Mouse (Mus musculus) midbrain, embryonic 15.5 days (tissue): Measurements from ENCODE around the gene 1700012B07Rik. TPM values are rescaled to one million over a fixed set of nuclear protein-coding genes. Genes with fewer than 3 reads are reported as not detected.

Source experiments
- ATAC-seq: fragments of 200-750 bp; cut with Nextera tagmentation; replicated peaks from 2 replicates; pipeline ENCODE4 v1.8.0; 2017; ENCODE audit warnings: moderate TSS enrichment
- H3K27ac ChIP-seq: fragments of 300-500 bp; sonication (generic); 2 replicates; pipeline ENCODE4 v1.5.1; 2015; ENCODE audit warnings: mild to moderate bottlenecking, inconsistent platforms
- H3K27me3 ChIP-seq: fragments of 300-500 bp; sonication (generic); replicated peaks from 2 replicates; pipeline ENCODE4 v1.6.1; 2015; ENCODE audit warnings: inconsistent platforms
- H3K36me3 ChIP-seq: fragments of 300-500 bp; sonication (generic); replicated peaks from 2 replicates; pipeline ENCODE4 v1.6.1; 2015; ENCODE audit warnings: inconsistent platforms
- H3K4me1 ChIP-seq: fragments of 300-500 bp; sonication (generic); 2 replicates; pipeline ENCODE4 v1.6.1; 2015; ENCODE audit warnings: inconsistent platforms
- H3K4me2 ChIP-seq: fragments of 300-500 bp; sonication (generic); 2 replicates; pipeline ENCODE4 v1.6.1; 2015; ENCODE audit warnings: inconsistent platforms, mild to moderate bottlenecking, moderate library complexity
- H3K4me3 ChIP-seq: fragments of 300-500 bp; sonication (generic); 2 replicates; pipeline ENCODE4 v1.5.1; 2015; ENCODE audit warnings: mild to moderate bottlenecking, inconsistent platforms
- H3K9ac ChIP-seq: fragments of 300-500 bp; sonication (generic); 2 replicates; pipeline ENCODE4 v1.6.1; 2015; ENCODE audit warnings: mild to moderate bottlenecking, inconsistent platforms
- H3K9me3 ChIP-seq: fragments of 300-500 bp; sonication (generic); 2 replicates; pipeline ENCODE4 v1.6.1; 2016; ENCODE audit warnings: inconsistent platforms
- WGBS: fragments of 180-500 bp; shearing (Covaris S2); methylation state at CpG from one replicate; pipeline ENCODE4 v1.1.7; 2015; ENCODE audit warnings: mixed read lengths; 5-methylcytosine and 5-hydroxymethylcytosine counted together
- polyA plus RNA-seq: library from polyadenylated mRNA; unstranded; fragments of >200 nt; fragmentation: Nextera tagmentation; extraction: Ambion mirVana; gene quantifications from 2 replicates; pipeline ENCODE4 v1.2.1, GENCODE M21; 2015

1700012B07Rik gene
- polyA plus RNA-seq, result not detected in 2 replicates

DNA sequence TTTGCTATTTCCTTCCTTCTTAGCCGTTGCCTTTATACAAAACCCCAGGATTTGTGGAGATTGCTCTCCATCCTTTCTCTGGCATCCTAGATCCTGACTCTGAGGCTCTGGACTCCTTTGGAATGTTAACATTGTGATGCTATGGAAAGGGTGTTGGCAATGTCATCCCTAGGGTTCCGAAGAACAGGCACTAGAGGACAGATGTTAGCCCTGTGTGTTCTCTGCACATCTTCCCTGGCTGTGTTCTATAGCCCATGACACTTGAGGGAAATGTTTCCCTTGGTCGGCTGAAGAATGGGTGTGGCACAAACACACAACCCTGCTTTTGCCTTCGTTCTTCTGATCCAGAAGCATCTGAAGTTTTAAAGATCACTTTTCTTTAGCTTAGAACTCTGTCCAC is at the start of gene 1700012B07Rik:
Gene 1700012B07Rik, minus strand, starts transcription at position 101 of the 400 bp plus-strand sequence.
- Histone ChIP-seq H3K4me3 (no peak within 1 kb of the TSS), H3K36me3 (no peaks in the 10 kb centered on the region), H3K27me3 (no peaks in the 10 kb centered on the region), H3K27ac (no peak within 1 kb of the TSS), H3K4me1 (no peaks in the 10 kb centered on the region), H3K4me2 (no peak within 1 kb of the TSS), H3K9ac (no peak within 1 kb of the TSS), H3K9me3 (0 out of 2 replicates have a peak, but pooled peaks cover 3% of the 10 kb centered on the region)
- ATAC-seq, result no peak
- WGBS, result 94% methylated on average over 4 of the region's 4 CpGs

GRCm38 (mm10) chr11:109876767-109877166 is 48.9 kb upstream of the 1700012B07Rik start:
- Histone ChIP-seq H3K27me3 (no peaks in the 10 kb centered on the region), H3K27ac (no peak overlapping the region), H3K4me3 (no peak overlapping the region), H3K9me3 (no peaks in the 10 kb centered on the region), H3K4me2 (no peak overlapping the region), H3K9ac (no peak overlapping the region), H3K4me1 (no peaks in the 10 kb centered on the region), H3K36me3 (no peaks in the 10 kb centered on the region)
- WGBS, result 78% methylated on average over 9 of the region's 9 CpGs
- ATAC-seq, result no peak

DNA sequence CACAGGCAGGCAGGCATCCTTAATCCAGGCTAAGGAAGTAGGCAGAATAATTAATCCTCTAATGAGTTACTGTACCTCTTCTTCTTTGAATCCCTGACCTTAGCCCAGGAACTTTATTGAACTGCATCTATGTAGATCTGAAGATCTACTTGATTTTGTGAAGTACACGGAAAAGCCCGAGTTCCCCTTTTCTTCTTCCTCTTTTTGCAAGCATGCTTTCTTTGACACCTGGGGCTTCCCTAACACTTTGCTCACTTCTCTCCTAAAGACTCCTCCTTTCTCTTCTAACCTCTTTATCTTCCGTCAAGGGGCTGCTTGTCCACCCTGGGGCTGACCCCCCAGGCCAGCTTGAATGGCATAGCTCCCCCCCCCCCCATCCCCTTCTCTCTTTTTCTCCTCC is 48.0 kb upstream of the 1700012B07Rik start:
- no peak for ATAC-seq

GRCm38 (mm10) chr11:109875525-109875802 is 47.6 kb upstream of the 1700012B07Rik start:
- 97% methylated on average over 1 of the region's 1 CpGs for WGBS
- H3K4me1 ChIP-seq, result no peaks in the 10 kb centered on the region
- no peaks in the 10 kb centered on the region for H3K27me3 ChIP-seq
- H3K9ac ChIP-seq, result no peak overlapping the region
- no peak overlapping the region for H3K27ac ChIP-seq
- H3K4me3 ChIP-seq, result no peak overlapping the region
- no peak overlapping the region for H3K4me2 ChIP-seq
- no peak for ATAC-seq
- no peaks in the 10 kb centered on the region for H3K36me3 ChIP-seq
- H3K9me3 ChIP-seq, result no peaks in the 10 kb centered on the region

More for the DNA sequence above, 48.0 kb upstream of the 1700012B07Rik start:
- no peaks in the 10 kb centered on the region for H3K27me3 ChIP-seq
- no peak overlapping the region for H3K27ac ChIP-seq
- no peak overlapping the region for H3K9ac ChIP-seq
- WGBS, result 74% methylated on average over 3 of the region's 3 CpGs
- no peaks in the 10 kb centered on the region for H3K4me1 ChIP-seq
- H3K9me3 ChIP-seq, result no peaks in the 10 kb centered on the region
- no peak overlapping the region for H3K4me3 ChIP-seq
- no peak overlapping the region for H3K4me2 ChIP-seq
- H3K36me3 ChIP-seq, result no peaks in the 10 kb centered on the region

DNA sequence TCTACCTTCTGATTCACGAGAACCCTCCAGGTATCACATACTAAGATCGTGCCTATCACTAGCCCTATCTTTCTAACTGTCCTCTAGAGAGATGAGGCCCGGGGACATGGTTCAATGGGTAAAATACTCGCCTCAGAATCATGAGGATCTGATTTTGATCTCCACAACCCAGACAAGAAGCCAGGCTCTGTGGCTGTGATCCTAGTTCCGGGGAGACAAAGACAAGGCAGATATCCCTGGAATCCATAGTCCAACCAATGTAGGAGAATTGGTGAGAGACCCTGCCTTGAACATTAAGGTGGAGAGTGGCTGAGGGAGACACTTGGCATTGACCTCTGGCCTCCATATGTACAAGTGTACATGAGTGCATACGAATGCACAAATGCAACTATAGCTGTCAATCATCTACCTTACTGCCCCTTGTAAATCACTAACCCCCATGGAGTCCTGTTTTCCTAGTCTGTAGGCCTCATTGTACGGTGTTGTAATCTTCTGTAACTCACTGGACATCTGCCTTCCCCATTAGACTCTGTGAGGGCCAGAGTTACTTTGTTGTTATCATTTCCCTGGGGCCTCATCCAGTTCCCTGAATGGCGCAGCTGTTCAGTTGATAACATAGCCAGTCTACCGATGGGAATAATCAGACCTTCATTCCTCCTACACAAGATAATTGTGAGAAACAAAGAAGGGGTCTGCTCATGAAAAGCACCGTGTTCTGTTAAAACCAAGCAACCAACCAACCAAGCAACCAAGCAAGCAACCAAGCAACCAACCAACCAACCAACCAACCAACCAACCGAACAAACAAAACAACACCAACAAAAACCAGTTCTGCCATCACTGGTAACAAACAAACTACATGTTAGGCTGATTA is 47.0 kb upstream of the 1700012B07Rik start:
- no peak for ATAC-seq
- no peaks in the 10 kb centered on the region for H3K4me1 ChIP-seq
- H3K36me3 ChIP-seq, result no peaks in the 10 kb centered on the region
- H3K27me3 ChIP-seq, result no peaks in the 10 kb centered on the region
- H3K4me2 ChIP-seq, result no peak overlapping the region
- no peak overlapping the region for H3K4me3 ChIP-seq
- 88% methylated on average over 11 of the region's 11 CpGs for WGBS
- H3K27ac ChIP-seq, result no peak overlapping the region
- no peak overlapping the region for H3K9ac ChIP-seq
- no peaks in the 10 kb centered on the region for H3K9me3 ChIP-seq

DNA sequence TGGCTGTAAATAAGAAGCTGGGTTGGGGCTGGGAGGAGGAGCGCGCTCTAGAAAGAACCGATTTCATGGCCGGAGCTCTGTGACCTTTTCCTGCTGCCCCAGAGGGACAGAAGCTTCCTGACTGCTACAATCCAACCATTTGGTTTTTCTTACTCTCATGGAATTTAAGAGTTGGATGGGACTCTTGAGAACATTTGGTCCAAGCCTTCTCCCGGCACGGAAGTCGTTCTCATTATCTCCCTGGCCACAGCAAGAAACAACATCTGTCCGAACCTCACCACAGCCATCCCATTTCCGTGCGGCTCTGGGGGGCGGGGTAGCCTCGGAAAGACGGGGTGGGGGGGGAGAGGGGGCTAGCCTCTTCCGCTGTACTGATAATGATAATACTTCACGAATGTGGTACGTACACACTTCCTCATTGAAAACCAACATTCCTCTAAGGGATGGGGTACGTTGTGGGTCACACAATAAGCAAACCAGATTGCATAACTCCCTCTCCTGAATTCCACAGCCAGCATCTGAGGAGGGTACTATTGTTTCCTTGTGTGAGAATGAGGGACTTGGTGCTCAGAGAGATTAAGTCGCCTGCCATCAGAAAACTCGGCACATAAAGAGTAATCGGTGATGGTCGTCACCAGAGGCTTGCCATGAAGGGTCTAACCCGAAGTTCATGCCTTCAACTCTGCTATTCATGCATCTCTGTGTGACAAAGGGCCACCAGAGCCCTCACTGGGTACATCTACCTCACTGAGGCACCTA is 46.2 kb upstream of the 1700012B07Rik start:
- H3K27ac ChIP-seq, result no peak overlapping the region
- H3K4me3 ChIP-seq, result no peak overlapping the region
- no peak for ATAC-seq
- no peaks in the 10 kb centered on the region for H3K4me1 ChIP-seq
- no peak overlapping the region for H3K9ac ChIP-seq
- H3K27me3 ChIP-seq, result no peaks in the 10 kb centered on the region
- H3K4me2 ChIP-seq, result no peak overlapping the region
- H3K36me3 ChIP-seq, result no peaks in the 10 kb centered on the region
- H3K9me3 ChIP-seq, result no peaks in the 10 kb centered on the region
- WGBS, result 86% methylated on average over 22 of the region's 22 CpGs

GRCm38 (mm10) chr11:109873161-109873775 is 45.4 kb upstream of the 1700012B07Rik start:
- Histone ChIP-seq H3K4me1 (no peaks in the 10 kb centered on the region), H3K27ac (no peak overlapping the region), H3K9me3 (no peaks in the 10 kb centered on the region), H3K36me3 (no peaks in the 10 kb centered on the region), H3K9ac (no peak overlapping the region), H3K4me3 (no peak overlapping the region), H3K4me2 (no peak overlapping the region), H3K27me3 (no peaks in the 10 kb centered on the region)
- ATAC-seq, result no peak
- 52% methylated on average over 9 of the region's 9 CpGs for WGBS

GRCm38 (mm10) chr11:109872674-109873073 is 44.8 kb upstream of the 1700012B07Rik start:
- ATAC-seq, result no peak
- H3K27ac ChIP-seq, result no peak overlapping the region
- H3K4me1 ChIP-seq, result no peaks in the 10 kb centered on the region
- H3K4me3 ChIP-seq, result no peak overlapping the region
- no peak overlapping the region for H3K4me2 ChIP-seq
- 85% methylated on average over 3 of the region's 3 CpGs for WGBS
- H3K9ac ChIP-seq, result no peak overlapping the region
- no peaks in the 10 kb centered on the region for H3K27me3 ChIP-seq
- H3K9me3 ChIP-seq, result no peaks in the 10 kb centered on the region
- no peaks in the 10 kb centered on the region for H3K36me3 ChIP-seq

DNA sequence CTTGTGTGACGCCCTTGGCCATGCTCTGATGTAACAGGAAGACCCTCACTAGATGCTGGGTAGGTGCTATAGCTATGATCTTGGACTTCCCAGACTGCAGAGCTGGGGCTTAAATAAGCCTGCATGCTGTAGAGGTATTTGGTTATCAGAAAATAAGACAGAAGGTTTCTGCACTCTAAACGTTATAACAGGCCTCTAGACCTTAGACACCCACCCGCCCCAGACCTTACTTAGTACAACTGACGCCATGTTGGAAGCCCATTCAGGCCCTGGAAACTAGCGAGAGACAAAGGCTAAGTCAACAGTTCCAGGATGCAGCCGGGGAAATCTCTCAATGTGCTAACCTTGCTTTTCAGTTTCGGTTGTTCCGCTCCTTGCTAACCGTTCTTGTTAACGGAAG is 44.2 kb upstream of the 1700012B07Rik start:
- Histone ChIP-seq H3K4me1 (no peaks in the 10 kb centered on the region), H3K9ac (no peak overlapping the region), H3K4me2 (no peak overlapping the region), H3K27me3 (no peaks in the 10 kb centered on the region), H3K4me3 (no peak overlapping the region), H3K27ac (no peak overlapping the region), H3K9me3 (no peaks in the 10 kb centered on the region), H3K36me3 (no peaks in the 10 kb centered on the region)
- 85% methylated on average over 10 of the region's 10 CpGs for WGBS
- ATAC-seq, result no peak

GRCm38 (mm10) chr11:109867861-109868260 is 40.0 kb upstream of the 1700012B07Rik start:
- no peaks in the 10 kb centered on the region for H3K4me1 ChIP-seq
- no peak overlapping the region for H3K27ac ChIP-seq
- no peak overlapping the region for H3K9ac ChIP-seq
- no peaks in the 10 kb centered on the region for H3K9me3 ChIP-seq
- H3K27me3 ChIP-seq, result no peaks in the 10 kb centered on the region
- no peak overlapping the region for H3K4me2 ChIP-seq
- no peaks in the 10 kb centered on the region for H3K36me3 ChIP-seq
- 86% methylated on average over 5 of the region's 5 CpGs for WGBS
- no peak overlapping the region for H3K4me3 ChIP-seq
- ATAC-seq, result no peak

GRCm38 (mm10) chr11:109866537-109867160 is 38.8 kb upstream of the 1700012B07Rik start:
- no peaks in the 10 kb centered on the region for H3K36me3 ChIP-seq
- no peak overlapping the region for H3K4me2 ChIP-seq
- 83% methylated on average over 11 of the region's 11 CpGs for WGBS
- no peak overlapping the region for H3K4me3 ChIP-seq
- ATAC-seq, result no peak
- H3K27me3 ChIP-seq, result no peaks in the 10 kb centered on the region
- no peaks in the 10 kb centered on the region for H3K9me3 ChIP-seq
- no peak overlapping the region for H3K9ac ChIP-seq
- H3K27ac ChIP-seq, result no peak overlapping the region
- H3K4me1 ChIP-seq, result no peaks in the 10 kb centered on the region

GRCm38 (mm10) chr11:109865526-109865925 is 37.7 kb upstream of the 1700012B07Rik start:
- H3K4me1 ChIP-seq, result 0 out of 2 replicates have a peak, but pooled peaks cover under 1% of the 10 kb centered on the region
- WGBS, result 79% methylated on average over 8 of the region's 8 CpGs
- ATAC-seq, result no peak

More at GRCm38 (mm10) chr11:109865526-109865925, 37.7 kb upstream of the 1700012B07Rik start:
- Histone ChIP-seq H3K9me3 (no peaks in the 10 kb centered on the region), H3K36me3 (no peaks in the 10 kb centered on the region), H3K4me3 (no peak overlapping the region), H3K27me3 (no peaks in the 10 kb centered on the region), H3K4me2 (no peak overlapping the region), H3K9ac (no peak overlapping the region), H3K27ac (no peak overlapping the region)
